Mouse (Mus musculus) lung, adult 2 months (tissue): ENCODE data around the gene Zfp771. TPM values are rescaled to one million over a fixed set of nuclear protein-coding genes. Genes with fewer than 3 reads are reported as not detected.

Experiments
- DNase-seq: peaks from one replicate; pipeline ENCODE4 v3.0.0; 2022
- H3K4me1 ChIP-seq: fragments of 200-500 bp; 2 replicates; pipeline ENCODE4 v1.6.1; 2011; ENCODE audit warnings: low read length; ENCODE audit not compliant: control insufficient read depth, insufficient read depth
- H3K4me3 ChIP-seq: fragments of 200-500 bp; replicated peaks from 2 replicates; pipeline ENCODE3; 2011; ENCODE audit warnings: low read depth, mild to moderate bottlenecking, control low read depth, low read length; ENCODE audit errors: extremely low read depth
- CTCF ChIP-seq: fragments of 200-500 bp; IDR thresholded peaks from 2 replicates; pipeline ENCODE4 v1.5.1; 2011; ENCODE audit warnings: mild to moderate bottlenecking, low read length, control low read depth; ENCODE audit not compliant: insufficient read depth
- POLR2A ChIP-seq: fragments of 200-500 bp; IDR thresholded peaks from 2 replicates; pipeline ENCODE4 v1.6.1; 2011; ENCODE audit warnings: low read depth, mild to moderate bottlenecking, control low read depth, low read length, borderline replicate concordance; ENCODE audit errors: extremely low read depth
- WGBS: fragments of 180-500 bp; shearing (Covaris S2); methylation state at CpG from one replicate; pipeline ENCODE4 v1.1.7; 2018; 5-methylcytosine and 5-hydroxymethylcytosine counted together
- polyA plus RNA-seq: library from polyadenylated mRNA; depleted of rRNA; stranded (reverse); fragments of >200 nt; gene quantifications from 2 replicates; pipeline ENCODE4 v1.2.3, GENCODE M21; 2012

The Zfp771 gene
- polyA plus RNA-seq, 1 experiment: 57.4 TPM

GRCm38 (mm10) chr7:127228615-127229303, 15.3 kb upstream of the Zfp771 start:
- peaks cover 5% of the 10 kb centered on the region; the same call in 1 of the 2 replicates for H3K4me1 ChIP-seq
- peak; percentile 93 for TF ChIP-seq CTCF
- TF ChIP-seq POLR2A: no peak
- WGBS: 54% methylated on average over 4 of the region's 4 CpGs
- DNase-seq: peak; percentile 72
- H3K4me3 ChIP-seq: no peak overlapping the region

GRCm38 (mm10) chr7:127231376-127231775, 12.7 kb upstream of the Zfp771 start:
- peaks cover 5% of the 10 kb centered on the region; the same call in 1 of the 2 replicates for H3K4me1 ChIP-seq
- no peak for DNase-seq
- no peak overlapping the region for H3K4me3 ChIP-seq
- WGBS: 51% methylated on average over 3 of the region's 3 CpGs
- TF ChIP-seq POLR2A (no peak), CTCF (no peak)

GRCm38 (mm10) chr7:127231826-127232621, 12.1 kb upstream of the Zfp771 start:
- H3K4me1 ChIP-seq: peaks cover 5% of the 10 kb centered on the region; the same call in 1 of the 2 replicates
- no peak for TF ChIP-seq POLR2A
- no peak for TF ChIP-seq CTCF
- peak overlapping the region; percentile 77 for H3K4me3 ChIP-seq
- WGBS: 5% methylated on average over 20 of the region's 20 CpGs
- no peak for DNase-seq

GRCm38 (mm10) chr7:127232622-127233367, 11.3 kb upstream of the Zfp771 start, which contains the start of the genes Zfp553 and Sept1:
Zfp553 (plus strand) TSS chr7:127233061.
Sept1 (minus strand) TSS chr7:127233130.
- Histone ChIP-seq H3K4me1 (peaks cover 5% of the 10 kb centered on the region; the same call in 1 of the 2 replicates), H3K4me3 (peak within 1 kb of the TSS; percentile 77)
- under 1% methylated on average over 64 of the region's 64 CpGs for WGBS
- peak; percentile 88 for DNase-seq
- TF ChIP-seq CTCF: no peak
- peak; percentile 45; the same call in 1 of the 2 replicates for TF ChIP-seq POLR2A

- WGBS: 0% methylated on average over 27 of the region's 27 CpGs
Measured at GRCm38 (mm10) chr7:127233368-127233749, 10.7 kb upstream of the Zfp771 start.

GRCm38 (mm10) chr7:127233765-127234164, 10.3 kb upstream of the Zfp771 start:
- WGBS: 3% methylated on average over 9 of the region's 9 CpGs
- no peak for DNase-seq
- TF ChIP-seq POLR2A (no peak), CTCF (no peak)
- H3K4me3 ChIP-seq: peak overlapping the region; percentile 16
- H3K4me1 ChIP-seq: peaks cover 5% of the 10 kb centered on the region; the same call in 1 of the 2 replicates

More at GRCm38 (mm10) chr7:127233368-127233749, 10.7 kb upstream of the Zfp771 start:
- TF ChIP-seq POLR2A: no peak
- no peak for TF ChIP-seq CTCF
- no peak for DNase-seq
- H3K4me1 ChIP-seq: peaks cover 5% of the 10 kb centered on the region; the same call in 1 of the 2 replicates
- H3K4me3 ChIP-seq: peak overlapping the region; percentile 77

- WGBS: 97% methylated on average over 2 of the region's 2 CpGs
- no peak for DNase-seq
- peaks cover 5% of the 10 kb centered on the region; the same call in 1 of the 2 replicates for H3K4me1 ChIP-seq
- H3K4me3 ChIP-seq: no peak overlapping the region
- no peak for TF ChIP-seq CTCF
- no peak for TF ChIP-seq POLR2A
Measured at GRCm38 (mm10) chr7:127234777-127235176, 9.3 kb upstream of the Zfp771 start.

GRCm38 (mm10) chr7:127243361-127243867, 660 bp upstream of the Zfp771 start:
- no peak for DNase-seq
- 42% methylated on average over 2 of the region's 2 CpGs for WGBS
- Histone ChIP-seq H3K4me1 (peaks cover 10% of the 10 kb centered on the region), H3K4me3 (no peak overlapping the region)
- no peak for TF ChIP-seq CTCF
- no peak for TF ChIP-seq POLR2A
